Mouse (Mus musculus) gonadal fat pad, adult 2 months (tissue): Measurements from ENCODE around the gene Lrrc4c. TPM values are rescaled to one million over a fixed set of nuclear protein-coding genes. Genes with fewer than 3 reads are reported as not detected.

Source experiments
- DNase-seq: peaks from one replicate; pipeline ENCODE4 v3.0.0-alpha.2; 2012; ENCODE audit warnings: low read depth
- polyA plus RNA-seq: library from polyadenylated mRNA; depleted of rRNA; stranded (reverse); fragments of >200 nt; gene quantifications from 2 replicates; pipeline ENCODE4 v1.2.3, GENCODE M21; 2012; rRNA removed

Lrrc4c gene
- 2.2 and 3.2 TPM in 2 replicates for polyA plus RNA-seq

DNA sequence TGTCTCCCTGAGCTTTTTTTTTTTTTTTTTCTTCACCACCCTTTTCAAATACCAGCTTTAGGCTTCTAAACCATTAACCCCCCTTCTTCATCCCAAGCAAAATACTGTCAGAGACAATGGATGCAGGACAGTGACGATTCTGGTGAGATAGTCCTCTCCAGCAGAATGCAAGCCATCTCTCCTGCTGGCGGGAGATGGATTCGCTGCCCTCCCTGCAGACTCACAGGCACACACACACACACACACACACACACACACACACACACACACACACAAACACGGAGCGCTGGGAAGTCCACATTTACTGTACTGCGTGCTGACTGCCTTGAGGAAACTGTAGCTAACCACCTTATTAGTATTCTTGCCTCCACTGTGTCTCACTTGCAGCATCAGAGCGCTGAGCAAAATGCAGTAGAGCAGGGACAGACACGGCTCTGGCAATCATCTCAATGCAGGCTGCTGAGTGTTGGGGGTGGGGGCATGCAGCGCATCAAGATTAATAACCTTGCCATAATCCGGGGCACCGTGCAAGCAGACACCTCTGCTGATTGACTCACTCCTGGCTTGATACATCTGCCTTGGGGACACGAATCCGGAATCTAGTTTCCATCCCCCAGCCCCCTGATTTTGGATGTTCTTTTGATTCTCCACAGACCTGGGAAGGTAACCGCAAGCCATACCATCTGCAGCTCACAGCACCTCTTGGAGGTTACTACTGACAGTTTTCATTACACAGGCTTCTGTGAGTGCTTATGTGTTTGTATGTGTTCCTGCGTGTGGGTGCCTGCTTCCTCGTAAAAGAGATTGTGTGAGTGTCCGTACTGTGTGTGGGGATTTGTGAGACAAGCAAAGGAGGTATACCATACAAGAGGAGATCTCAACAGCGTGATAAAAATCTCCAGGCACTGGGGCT lies at the start of gene Lrrc4c:
Gene Lrrc4c, plus strand, starts transcription at position 783 of the 913 bp plus-strand sequence.
- no peak for DNase-seq

DNA sequence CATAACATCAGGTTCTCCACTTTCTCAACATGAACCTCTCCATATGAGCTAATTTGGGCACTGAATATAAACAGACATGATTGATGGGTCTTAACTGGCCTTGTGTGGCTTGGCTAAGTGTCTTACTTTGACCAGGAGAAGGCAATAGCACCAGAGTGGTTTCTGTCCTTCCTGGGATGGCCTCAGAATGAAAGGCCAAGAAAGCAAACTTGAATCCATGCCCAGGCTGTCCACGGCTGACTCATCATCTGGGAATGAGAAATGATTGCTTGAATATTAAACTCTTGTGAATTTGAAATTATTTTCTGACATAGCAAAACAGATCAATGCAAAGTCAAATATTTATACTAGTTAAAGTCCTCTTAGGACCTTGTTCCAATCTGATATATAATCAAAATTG lies 42.9 kb upstream of the Lrrc4c start:
- DNase-seq: no peak

DNA sequence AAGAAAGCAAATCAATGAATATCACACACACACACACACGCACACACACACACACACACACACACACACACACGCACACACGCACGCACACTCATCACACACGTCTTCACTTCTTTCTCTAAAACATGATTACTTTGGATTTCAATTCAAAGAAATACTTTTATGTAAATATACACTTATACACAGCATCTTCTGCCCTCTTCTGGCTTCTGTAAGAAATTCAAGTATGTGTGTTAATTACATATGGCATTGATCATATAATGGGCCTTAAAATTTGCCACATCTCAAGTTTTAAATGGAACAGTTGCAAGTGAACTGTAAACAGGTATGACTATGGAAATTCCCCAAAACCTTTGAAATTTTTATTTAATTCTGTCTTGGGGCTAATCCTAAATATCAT lies 35.0 kb upstream of the Lrrc4c start:
- DNase-seq: no peak

GRCm38 (mm10) chr2:96287512-96287911 lies 30.5 kb upstream of the Lrrc4c start:
- no peak for DNase-seq

DNA sequence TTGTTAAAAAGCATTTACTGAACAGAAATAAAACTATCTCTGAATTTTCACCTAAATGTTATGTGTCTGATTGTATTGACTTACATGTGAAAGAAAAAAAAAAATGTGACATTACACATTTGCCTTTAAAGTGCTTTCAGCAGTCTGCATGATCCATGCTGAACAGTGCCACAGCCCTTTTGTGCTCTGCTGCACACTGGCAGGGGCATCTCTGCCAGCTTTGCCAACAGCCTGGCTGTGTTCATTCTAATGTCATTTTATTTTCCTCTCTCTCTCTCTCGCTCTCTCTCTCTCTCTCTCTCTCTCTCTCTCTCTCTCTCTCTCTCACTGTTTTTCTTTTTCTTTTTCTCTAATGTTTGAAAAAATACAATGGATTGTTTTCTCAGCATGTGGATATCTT lies 27.4 kb upstream of the Lrrc4c start:
- DNase-seq: no peak

DNA sequence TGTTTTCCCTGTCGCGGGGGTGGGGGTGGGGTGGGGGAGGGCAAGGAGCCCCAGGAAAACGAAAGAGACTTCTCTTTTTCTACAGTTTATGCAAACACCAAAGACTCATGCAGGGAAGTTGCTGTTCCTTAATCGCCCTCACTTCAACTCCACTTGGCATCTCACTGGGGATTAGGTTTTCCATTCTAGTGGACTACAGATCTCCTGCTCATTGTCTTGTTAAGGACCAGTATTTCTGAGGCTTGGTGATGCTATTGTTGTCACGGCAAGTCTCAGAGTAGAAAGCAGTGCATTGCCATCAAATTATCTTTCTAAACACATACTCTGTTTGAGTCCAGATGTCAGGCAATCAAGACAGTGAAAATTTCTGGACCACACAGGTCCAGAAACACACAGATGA lies 2.9 kb upstream of the Lrrc4c start:
- no peak for DNase-seq

- DNase-seq: no peak
These were observed 1.4 kb upstream of the Lrrc4c start for GRCm38 (mm10) chr2:96316531-96316930.

DNA sequence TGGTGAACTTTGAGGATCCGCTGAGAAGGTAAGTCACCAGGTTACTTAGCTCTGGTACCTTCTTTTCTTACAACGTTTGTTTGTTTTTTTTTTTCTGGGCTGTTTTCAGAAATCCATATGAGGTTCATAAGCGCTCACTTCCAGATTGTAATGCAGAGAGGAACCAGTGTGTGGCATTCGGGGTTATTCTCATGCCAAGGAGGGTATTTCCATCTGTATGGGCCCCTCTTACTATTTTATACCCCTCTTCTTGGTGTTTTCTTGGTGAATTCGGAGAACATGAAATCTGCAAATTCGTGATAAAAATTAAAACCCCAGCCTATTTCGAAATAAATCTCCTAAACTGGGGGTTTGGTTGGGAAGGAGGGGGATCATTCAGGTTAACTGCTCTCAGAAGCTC lies 587 bp downstream of the Lrrc4c start:
- DNase-seq: no peak

DNA sequence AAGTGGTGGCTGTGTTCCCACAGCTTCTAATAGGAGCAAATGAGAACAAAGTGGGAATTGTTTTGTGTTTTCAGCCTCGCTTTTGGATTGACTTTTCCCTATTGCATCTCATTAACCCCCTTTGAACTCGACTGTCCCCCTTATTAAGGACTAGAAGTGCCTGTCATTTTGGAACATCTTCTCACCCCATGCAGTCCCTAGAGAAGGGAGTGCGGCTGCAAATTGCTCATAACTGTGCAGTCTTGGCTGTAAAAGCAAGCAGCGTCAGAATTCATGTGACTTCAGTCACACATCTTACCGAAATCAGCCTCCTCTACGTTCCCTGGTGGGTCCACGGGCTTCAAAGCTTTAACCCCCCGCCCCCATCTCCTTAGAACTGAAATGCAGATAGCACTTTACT lies 1.2 kb downstream of the Lrrc4c start:
- no peak for DNase-seq

DNA sequence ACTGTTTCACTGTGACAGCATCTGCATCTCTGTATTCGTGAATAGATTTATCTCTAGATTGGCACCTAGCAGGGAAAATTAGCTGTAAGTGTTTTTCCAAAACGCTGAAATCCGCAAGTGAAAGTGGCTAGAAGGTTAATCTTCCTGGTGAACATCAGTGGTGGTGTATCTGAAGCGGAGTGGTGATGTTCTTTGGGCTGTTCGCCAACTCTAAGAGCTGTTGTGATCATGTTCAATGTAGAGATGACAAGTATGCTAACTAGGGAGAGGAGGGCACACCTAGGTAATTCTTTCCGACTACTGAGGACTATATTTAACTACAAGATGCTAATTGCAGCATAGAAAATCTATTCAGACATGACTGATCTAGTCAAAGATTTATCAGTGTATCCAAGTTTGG lies 1.7 kb downstream of the Lrrc4c start:
- no peak for DNase-seq

DNA sequence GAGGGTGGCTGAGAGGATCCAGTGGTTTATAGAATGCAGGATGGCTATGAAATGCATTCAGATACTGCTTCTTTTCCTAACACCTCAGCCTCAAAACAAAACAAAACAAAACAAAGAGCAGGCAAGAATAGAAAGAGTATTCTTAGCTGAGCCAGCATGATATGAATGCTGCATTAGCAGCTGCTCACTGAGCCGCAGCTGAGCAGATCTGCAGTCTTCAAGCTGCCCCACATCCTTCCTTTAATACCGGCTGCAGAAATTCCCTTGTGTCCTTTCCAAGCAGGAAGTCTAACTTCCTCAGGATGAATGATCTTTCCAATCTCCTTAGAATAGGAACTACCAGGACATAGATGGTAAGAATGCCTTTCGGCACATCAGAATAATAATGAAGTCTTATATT lies 16.7 kb downstream of the Lrrc4c start:
- DNase-seq: no peak

DNA sequence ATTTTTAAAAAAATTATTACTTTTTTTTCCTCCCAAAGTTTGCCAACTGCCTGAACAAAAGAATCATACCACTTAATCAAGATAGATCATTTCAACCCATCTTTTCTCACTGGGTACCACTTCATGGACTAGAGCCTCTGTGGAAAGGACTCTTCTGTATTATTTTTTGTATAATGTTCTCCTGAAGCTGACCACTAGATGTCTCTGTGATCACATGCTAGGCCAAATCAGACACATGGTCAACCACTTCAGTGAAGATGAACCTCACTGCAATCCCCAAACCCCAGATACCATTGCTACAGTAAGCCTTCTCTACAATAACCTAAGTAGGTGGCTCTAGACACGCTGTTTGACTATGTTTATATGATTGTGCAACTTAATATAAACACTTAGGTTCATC lies 19.4 kb downstream of the Lrrc4c start:
- DNase-seq: no peak

- DNase-seq: no peak
These were observed 83.3 kb downstream of the Lrrc4c start for GRCm38 (mm10) chr2:96401186-96401811.

DNA sequence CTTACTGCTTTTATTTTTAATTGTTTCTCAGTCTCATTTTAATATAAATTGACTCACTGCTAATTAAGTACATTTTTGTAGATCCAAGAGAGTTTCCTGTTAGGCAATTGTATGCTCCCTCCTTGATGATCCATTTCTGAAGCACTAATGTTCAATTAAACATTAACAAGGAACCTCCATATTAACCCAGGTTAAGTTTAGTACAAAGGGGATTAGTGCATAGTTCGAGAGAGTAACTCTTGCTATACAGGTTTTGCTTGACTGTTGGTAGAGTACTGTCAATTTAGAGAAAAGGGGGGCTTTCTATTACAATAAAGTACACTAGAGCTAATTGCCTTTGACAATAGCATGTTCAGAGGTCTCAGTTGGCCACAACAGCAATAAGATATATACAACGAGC lies 84.5 kb downstream of the Lrrc4c start:
- no peak for DNase-seq

DNA sequence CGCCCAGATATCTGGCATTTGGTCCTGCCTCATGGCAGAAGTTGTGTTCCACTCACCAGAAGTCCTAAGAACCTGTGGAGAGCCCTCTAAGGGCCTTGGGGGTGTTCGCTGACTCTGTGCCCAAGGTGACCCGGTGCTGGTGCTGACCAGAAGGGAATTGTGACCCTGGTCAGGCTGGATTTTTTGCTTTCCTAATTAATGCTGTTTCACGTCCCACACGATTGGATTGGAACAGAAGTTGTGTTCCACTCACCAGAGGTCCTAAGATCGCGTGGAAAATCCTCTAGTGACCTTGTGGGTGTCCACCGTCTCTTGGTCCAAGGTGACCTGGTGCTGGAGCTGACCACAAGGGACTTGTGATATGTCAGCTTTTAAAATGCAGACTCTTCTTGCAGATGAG lies 88.9 kb downstream of the Lrrc4c start:
- DNase-seq: no peak

- no peak for DNase-seq
These were observed 93.2 kb downstream of the Lrrc4c start for GRCm38 (mm10) chr2:96411182-96411581.

DNA sequence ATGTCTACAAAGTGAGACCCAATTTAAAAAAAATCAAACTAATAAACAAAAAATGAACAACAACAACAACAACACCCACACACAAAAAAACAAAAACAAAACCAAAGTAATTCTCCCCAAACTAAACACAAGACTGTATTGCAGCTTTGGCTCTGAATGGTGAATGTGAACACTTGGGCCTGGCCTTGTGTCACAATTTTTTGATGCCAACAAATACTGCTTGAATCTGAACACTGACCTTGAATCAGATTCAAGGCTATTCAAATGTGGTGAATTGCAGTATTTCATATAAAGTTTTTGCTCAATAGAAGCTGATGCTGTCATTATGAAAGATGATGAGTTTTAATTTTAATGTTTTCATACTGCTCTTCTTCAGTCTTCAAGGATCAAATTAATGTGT lies 143.6 kb downstream of the Lrrc4c start:
- DNase-seq: no peak

GRCm38 (mm10) chr2:96475674-96476073 lies 157.7 kb downstream of the Lrrc4c start:
- no peak for DNase-seq

GRCm38 (mm10) chr2:96499116-96499882 lies 181.3 kb downstream of the Lrrc4c start:
- DNase-seq: no peak

GRCm38 (mm10) chr2:96504140-96504539 lies 186.2 kb downstream of the Lrrc4c start:
- no peak for DNase-seq

- DNase-seq: no peak
These were observed 187.7 kb downstream of the Lrrc4c start for GRCm38 (mm10) chr2:96505641-96506040.

DNA sequence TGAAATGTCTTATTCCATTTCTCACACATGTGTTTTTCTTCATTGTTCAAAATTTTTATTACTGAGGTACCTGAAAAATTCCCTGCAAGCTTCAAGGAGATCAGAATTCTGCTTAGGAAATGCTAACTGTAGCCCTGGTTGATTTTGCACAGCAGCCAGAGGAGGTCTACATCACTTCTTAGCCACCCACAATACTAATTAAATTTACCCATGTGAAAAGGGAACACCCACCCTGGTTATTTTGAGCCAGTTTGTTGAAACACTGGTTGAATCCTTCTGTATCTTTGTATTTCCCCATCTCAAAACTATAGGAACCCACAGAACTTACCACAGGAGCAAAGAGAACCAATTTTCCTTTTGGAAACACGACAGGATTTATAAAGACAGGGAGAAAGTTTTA lies 191.0 kb downstream of the Lrrc4c start:
- DNase-seq: no peak

GRCm38 (mm10) chr2:96537469-96537868 lies 219.5 kb downstream of the Lrrc4c start:
- DNase-seq: no peak
